Mouse (Mus musculus) hindbrain, postnatal 0 days (tissue): Measurements from ENCODE around the gene Pym1. TPM values are rescaled to one million over a fixed set of nuclear protein-coding genes. Genes with fewer than 3 reads are reported as not detected.

Experiments used
- ATAC-seq: fragments of 200-750 bp; cut with Nextera tagmentation; 2 replicates; pipeline ENCODE4 v1.8.0; 2017; ENCODE audit warnings: mild to moderate bottlenecking, moderate TSS enrichment, moderate library complexity
- DNase-seq: peaks from one replicate; pipeline ENCODE4 v3.0.0-alpha.2; 2015; ENCODE audit warnings: low spot score
- H3K27ac ChIP-seq: fragments of 300-500 bp; sonication (generic); 2 replicates; pipeline ENCODE4 v1.5.1; 2014; ENCODE audit warnings: mild to moderate bottlenecking
- H3K27me3 ChIP-seq: fragments of 300-500 bp; sonication (generic); 2 replicates; pipeline ENCODE4 v1.6.1; 2014; ENCODE audit warnings: low read length, mixed read lengths; ENCODE audit not compliant: insufficient read depth
- H3K36me3 ChIP-seq: fragments of 300-500 bp; sonication (generic); 2 replicates; pipeline ENCODE4 v1.6.1; 2014; ENCODE audit warnings: low read length, mixed read lengths; ENCODE audit not compliant: insufficient read depth
- H3K4me1 ChIP-seq: fragments of 300-500 bp; sonication (generic); 2 replicates; pipeline ENCODE4 v1.6.1; 2014; ENCODE audit warnings: antibody characterized with exemption, low read length, mixed read lengths; ENCODE audit not compliant: insufficient read depth
- H3K4me2 ChIP-seq: fragments of 300-500 bp; sonication (generic); 2 replicates; pipeline ENCODE4 v1.6.1; 2014; ENCODE audit warnings: low read depth, mild to moderate bottlenecking, low read length, moderate library complexity, mixed read lengths
- H3K4me3 ChIP-seq: fragments of 300-500 bp; sonication (generic); 2 replicates; pipeline ENCODE4 v1.5.1; 2014; ENCODE audit warnings: low read length
- H3K9ac ChIP-seq: fragments of 300-500 bp; sonication (generic); replicated peaks from 2 replicates; pipeline ENCODE4 v1.6.1; 2014; ENCODE audit warnings: mild to moderate bottlenecking, low read length, moderate library complexity, mixed read lengths
- H3K9me3 ChIP-seq: fragments of 300-500 bp; sonication (generic); 2 replicates; pipeline ENCODE4 v1.6.1; 2016; ENCODE audit warnings: low read length, mixed read lengths
- CTCF ChIP-seq: IDR thresholded peaks from 2 replicates; pipeline ENCODE4 v1.5.1; 2016; ENCODE audit warnings: antibody characterized with exemption, control low read depth, low read depth
- WGBS: fragments of 180-500 bp; shearing (Covaris S2); extraction: QIAGEN DNeasy Blood & Tissue Kit; methylation state at CpG from one replicate; pipeline ENCODE4 v1.1.7; 2014; 5-methylcytosine and 5-hydroxymethylcytosine counted together
- polyA plus RNA-seq: library from polyadenylated mRNA; unstranded; fragments of >200 nt; fragmentation: Nextera tagmentation; extraction: Ambion mirVana; gene quantifications from 2 replicates; pipeline ENCODE4 v1.2.1, GENCODE M21; 2015
- total RNA-seq: library from RNA; depleted of rRNA; stranded (reverse); fragments of >200 nt; gene quantifications from 2 replicates; pipeline ENCODE4 v1.2.3, GENCODE M21; 2014; rRNA removed

Gene Pym1
- total and polyA plus RNA-seq, 2 experiments from 2014 or later = 47.4 to 51.0 TPM

DNA sequence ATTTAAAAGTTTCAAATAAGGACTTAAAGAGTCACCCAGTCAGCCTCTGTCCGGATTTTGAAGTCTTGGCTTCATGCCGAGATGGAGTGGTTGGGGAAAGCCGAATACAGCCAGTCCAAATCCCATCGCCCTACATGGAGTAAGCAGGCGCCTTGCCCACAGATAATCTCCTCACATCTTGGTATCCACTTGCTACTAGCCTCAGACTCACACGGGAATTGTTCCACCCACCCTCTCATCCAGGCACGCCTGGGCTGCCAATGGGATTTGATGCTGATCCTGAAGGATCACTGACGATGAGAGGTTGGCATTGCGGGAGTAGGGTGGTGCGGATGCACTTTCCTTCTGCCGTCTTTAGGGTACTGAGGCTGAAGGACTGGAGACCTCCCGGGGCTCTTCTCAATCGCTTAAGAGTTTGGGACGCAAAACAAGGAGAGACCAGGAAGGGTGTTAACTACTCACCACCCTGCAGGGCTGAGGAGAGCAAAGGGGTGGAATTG is 56.1 kb downstream of the Pym1 start, which contains the start of gene Dnajc14:
Dnajc14 (plus strand) TSS at position 292 of the 500 bp plus-strand sequence.
- no peak for TF ChIP-seq CTCF
- peak within 1 kb of the TSS; percentile 98 for H3K27ac ChIP-seq
- H3K9me3 ChIP-seq = no peaks in the 10 kb centered on the region
- no peaks in the 10 kb centered on the region for H3K27me3 ChIP-seq
- H3K36me3 ChIP-seq = peaks cover 4% of the 10 kb centered on the region; the same call in 1 of the 2 replicates
- peak; percentile 69 for DNase-seq
- H3K9ac ChIP-seq = peak within 1 kb of the TSS; percentile 86
- WGBS = 0% methylated on average over 14 of the region's 14 CpGs
- H3K4me3 ChIP-seq = peak within 1 kb of the TSS; percentile 84
- ATAC-seq = peak; percentile 31
- H3K4me1 ChIP-seq = peaks cover 34% of the 10 kb centered on the region
- peak within 1 kb of the TSS; percentile 92 for H3K4me2 ChIP-seq

GRCm38 (mm10) chr10:128804271-128805091 is 56.8 kb downstream of the Pym1 start, which contains the start of gene Tmem198b:
Tmem198b (minus strand) TSS chr10:128804370.
- WGBS = 0% methylated on average over 28 of the region's 28 CpGs
- peak within 1 kb of the TSS; percentile 86 for H3K9ac ChIP-seq
- no peaks in the 10 kb centered on the region for H3K27me3 ChIP-seq
- H3K9me3 ChIP-seq = no peaks in the 10 kb centered on the region
- no peak for TF ChIP-seq CTCF
- H3K36me3 ChIP-seq = peaks cover 4% of the 10 kb centered on the region; the same call in 1 of the 2 replicates
- peak within 1 kb of the TSS; percentile 92 for H3K4me2 ChIP-seq
- H3K4me1 ChIP-seq = peaks cover 40% of the 10 kb centered on the region
- ATAC-seq = peak; percentile 77
- H3K4me3 ChIP-seq = peak within 1 kb of the TSS; percentile 84
- peak within 1 kb of the TSS; percentile 98 for H3K27ac ChIP-seq
- DNase-seq = peak; percentile 85

- no peaks in the 10 kb centered on the region for H3K27me3 ChIP-seq
- peak overlapping the region; percentile 86 for H3K9ac ChIP-seq
- H3K4me2 ChIP-seq = peak overlapping the region; percentile 92
- ATAC-seq = peak; percentile 94
- DNase-seq = peak; percentile 99
- under 1% methylated on average over 63 of the region's 70 CpGs for WGBS
- H3K36me3 ChIP-seq = peaks cover 2% of the 10 kb centered on the region; the same call in 1 of the 2 replicates
- no peaks in the 10 kb centered on the region for H3K9me3 ChIP-seq
- H3K4me1 ChIP-seq = peaks cover 41% of the 10 kb centered on the region
- peak overlapping the region; percentile 84 for H3K4me3 ChIP-seq
- H3K27ac ChIP-seq = peak overlapping the region; percentile 98
- TF ChIP-seq CTCF = peak; percentile 46
These were observed 57.7 kb downstream of the Pym1 start for GRCm38 (mm10) chr10:128805092-128806000.

DNA sequence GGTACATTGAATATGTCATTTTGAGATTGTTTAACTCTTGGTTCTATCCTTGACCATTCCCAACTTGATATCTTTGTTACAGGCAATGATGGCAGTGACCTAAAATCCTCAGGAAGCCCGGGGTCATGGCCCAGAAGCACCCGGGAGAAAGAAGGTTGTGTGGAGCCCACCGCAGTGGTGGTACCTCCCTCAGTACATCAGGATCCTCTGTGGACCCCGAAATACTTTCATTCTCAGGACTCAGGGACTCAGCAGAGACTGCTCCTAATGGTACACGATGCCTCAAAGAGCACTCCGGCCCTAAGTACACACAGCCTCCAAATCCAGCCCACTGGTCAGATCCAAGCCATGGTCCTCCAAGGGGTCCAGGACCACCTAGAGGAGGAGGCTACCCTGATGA is 58.4 kb downstream of the Pym1 start:
- DNase-seq (no peak), ATAC-seq (no peak)
- Histone ChIP-seq H3K27me3 (no peaks in the 10 kb centered on the region), H3K27ac (peak overlapping the region; percentile 98; the same call in 1 of the 2 replicates), H3K9me3 (no peaks in the 10 kb centered on the region), H3K9ac (peak overlapping the region; percentile 86), H3K4me3 (peak overlapping the region; percentile 84), H3K4me2 (peak overlapping the region; percentile 92), H3K36me3 (no peaks in the 10 kb centered on the region), H3K4me1 (peaks cover 41% of the 10 kb centered on the region)
- whole genome bisulfite sequencing = 57% methylated on average over 6 of the region's 6 CpGs
- TF ChIP-seq CTCF = no peak

DNA sequence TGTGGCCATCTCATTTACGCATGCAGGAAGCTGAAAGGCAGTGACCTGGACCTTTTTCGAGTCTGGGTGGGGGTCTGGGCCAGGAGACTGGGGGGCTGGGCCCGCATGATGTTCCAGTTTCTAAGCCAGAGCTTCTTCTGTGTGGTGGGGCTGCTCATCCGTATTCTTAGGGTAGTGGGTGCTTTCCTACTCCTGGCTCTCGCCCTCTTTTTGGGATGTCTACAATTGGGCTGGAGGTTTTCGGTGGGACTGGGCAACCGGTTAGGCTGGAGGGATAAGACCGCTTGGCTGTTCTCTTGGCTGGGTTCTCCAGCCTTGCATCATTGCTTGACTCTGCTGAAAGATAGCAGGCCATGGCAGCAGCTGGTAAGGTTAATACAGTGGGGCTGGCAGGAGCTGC is 59.3 kb downstream of the Pym1 start:
- Histone ChIP-seq H3K4me2 (peak overlapping the region; percentile 92), H3K27me3 (no peaks in the 10 kb centered on the region), H3K27ac (no peak overlapping the region), H3K9me3 (no peaks in the 10 kb centered on the region), H3K9ac (peak overlapping the region; percentile 1; the same call in 1 of the 2 replicates), H3K4me1 (peaks cover 41% of the 10 kb centered on the region), H3K4me3 (peak overlapping the region; percentile 84; the same call in 1 of the 2 replicates), H3K36me3 (no peaks in the 10 kb centered on the region)
- no peak for ATAC-seq
- WGBS = 88% methylated on average over 8 of the region's 8 CpGs
- TF ChIP-seq CTCF = no peak
- DNase-seq = no peak

Other genes with a start within 250 kb of the Pym1 start
- gene Myl6b, start 249.2 kb upstream of the Pym1 start, total RNA-seq = 27.1 and 34.6 TPM in 2 replicates
- 4.2 and 4.9 TPM in 2 replicates for gene Myl6b, start 249.2 kb upstream of the Pym1 start, polyA plus RNA-seq
- 22.9 and 29.0 TPM in 2 replicates for gene Esyt1, start 222.0 kb upstream of the Pym1 start, total RNA-seq
- 13.3 TPM in 2 replicates for gene Esyt1, start 222.0 kb upstream of the Pym1 start, polyA plus RNA-seq
- 19.3 and 19.4 TPM in 2 replicates for gene Zc3h10, start 200.1 kb upstream of the Pym1 start, total RNA-seq
- 12.5 and 13.8 TPM in 2 replicates for gene Zc3h10, start 200.1 kb upstream of the Pym1 start, polyA plus RNA-seq
- gene Rpl41, start 198.6 kb upstream of the Pym1 start, total RNA-seq = 412 and 501 TPM in 2 replicates
- 2,609 and 2,618 TPM in 2 replicates for gene Rpl41, start 198.6 kb upstream of the Pym1 start, polyA plus RNA-seq
- gene Pa2g4, start 181.9 kb upstream of the Pym1 start, total RNA-seq = 48.0 and 61.2 TPM in 2 replicates
- gene Pa2g4, start 181.9 kb upstream of the Pym1 start, polyA plus RNA-seq = 114 and 117 TPM in 2 replicates
- gene Erbb3, start 158.2 kb upstream of the Pym1 start, total RNA-seq = 1.3 and 1.7 TPM in 2 replicates
- gene Erbb3, start 158.2 kb upstream of the Pym1 start, polyA plus RNA-seq = 0.64 and 0.65 TPM in 2 replicates
- gene Rps26, start 121.1 kb upstream of the Pym1 start, total RNA-seq = 1,199 and 1,407 TPM in 2 replicates
- gene Rps26, start 121.1 kb upstream of the Pym1 start, polyA plus RNA-seq = 399 and 422 TPM in 2 replicates
- 11.0 and 90.5 TPM in 2 replicates for gene Ikzf4, start 101.9 kb upstream of the Pym1 start, total RNA-seq
- 8.6 and 9.8 TPM in 2 replicates for gene Ikzf4, start 101.9 kb upstream of the Pym1 start, polyA plus RNA-seq
- gene Suox, start 73.8 kb upstream of the Pym1 start, total RNA-seq = 15.3 and 15.5 TPM in 2 replicates
- gene Suox, start 73.8 kb upstream of the Pym1 start, polyA plus RNA-seq = 10.3 and 10.9 TPM in 2 replicates
- 108 and 127 TPM in 2 replicates for gene Rab5b, start 51.6 kb upstream of the Pym1 start, total RNA-seq
- 97.5 and 99.7 TPM in 2 replicates for gene Rab5b, start 51.6 kb upstream of the Pym1 start, polyA plus RNA-seq
- 0.63 and 1.0 TPM in 2 replicates for gene Pmel, start 43.7 kb upstream of the Pym1 start, total RNA-seq
- gene Pmel, start 43.7 kb upstream of the Pym1 start, polyA plus RNA-seq = 1.0 and 1.4 TPM in 2 replicates
- 17.5 and 21.2 TPM in 2 replicates for gene Cdk2, start 42.9 kb upstream of the Pym1 start, total RNA-seq
- gene Cdk2, start 42.9 kb upstream of the Pym1 start, polyA plus RNA-seq = 16.6 and 17.7 TPM in 2 replicates
- gene Dgka, start 3.0 kb upstream of the Pym1 start, total RNA-seq = 6.2 and 6.6 TPM in 2 replicates
- gene Dgka, start 3.0 kb upstream of the Pym1 start, polyA plus RNA-seq = 6.2 and 6.7 TPM in 2 replicates
- 0.52 and 2.8 TPM in 2 replicates for gene Mmp19, start 43.0 kb downstream of the Pym1 start, total RNA-seq
- gene Mmp19, start 43.0 kb downstream of the Pym1 start, polyA plus RNA-seq = 0.59 and 0.61 TPM in 2 replicates
- gene Dnajc14, start 56.2 kb downstream of the Pym1 start, total RNA-seq = 28.6 and 30.9 TPM in 2 replicates
- 32.7 and 37.0 TPM in 2 replicates for gene Dnajc14, start 56.2 kb downstream of the Pym1 start, polyA plus RNA-seq
- 26.5 and 27.3 TPM in 2 replicates for gene Tmem198b, start 56.5 kb downstream of the Pym1 start, total RNA-seq
- gene Tmem198b, start 56.5 kb downstream of the Pym1 start, polyA plus RNA-seq = 18.8 and 18.9 TPM in 2 replicates
- 19.4 and 24.3 TPM in 2 replicates for gene Sarnp, start 69.4 kb downstream of the Pym1 start, total RNA-seq
- gene Sarnp, start 69.4 kb downstream of the Pym1 start, polyA plus RNA-seq = 126 and 143 TPM in 2 replicates
- gene Ormdl2, start 73.8 kb downstream of the Pym1 start, total RNA-seq = 12.0 and 23.1 TPM in 2 replicates
- 23.8 and 24.8 TPM in 2 replicates for gene Ormdl2, start 73.8 kb downstream of the Pym1 start, polyA plus RNA-seq
- gene Gdf11, start 143.8 kb downstream of the Pym1 start, total RNA-seq = 15.9 and 18.8 TPM in 2 replicates
- gene Gdf11, start 143.8 kb downstream of the Pym1 start, polyA plus RNA-seq = 6.7 and 7.6 TPM in 2 replicates
- 35.2 and 40.9 TPM in 2 replicates for gene Cd63, start 153.1 kb downstream of the Pym1 start, total RNA-seq
- 417 and 436 TPM in 2 replicates for gene Cd63, start 153.1 kb downstream of the Pym1 start, polyA plus RNA-seq
- 22.6 and 24.8 TPM in 2 replicates for gene Rdh5, start 175.0 kb downstream of the Pym1 start, total RNA-seq
- 21.0 and 29.2 TPM in 2 replicates for gene Rdh5, start 175.0 kb downstream of the Pym1 start, polyA plus RNA-seq
- gene Bloc1s1, start 176.1 kb downstream of the Pym1 start, total RNA-seq = 70.9 and 97.6 TPM in 2 replicates
- 292 and 298 TPM in 2 replicates for gene Bloc1s1, start 176.1 kb downstream of the Pym1 start, polyA plus RNA-seq
- gene Itga7, start 185.9 kb downstream of the Pym1 start, total RNA-seq = 29.0 and 30.6 TPM in 2 replicates
- gene Itga7, start 185.9 kb downstream of the Pym1 start, polyA plus RNA-seq = 15.1 and 16.9 TPM in 2 replicates
- not detected in 2 replicates for gene Mettl7b, start 213.1 kb downstream of the Pym1 start, total RNA-seq
- not detected in 2 replicates for gene Mettl7b, start 213.1 kb downstream of the Pym1 start, polyA plus RNA-seq
- gene Olfr9, start 241.5 kb downstream of the Pym1 start, total RNA-seq = not detected in 2 replicates
- gene Olfr9, start 241.5 kb downstream of the Pym1 start, polyA plus RNA-seq = not detected in 2 replicates